Mouse (Mus musculus): ENCODE measurements around the gene Zscan10.

DNA sequence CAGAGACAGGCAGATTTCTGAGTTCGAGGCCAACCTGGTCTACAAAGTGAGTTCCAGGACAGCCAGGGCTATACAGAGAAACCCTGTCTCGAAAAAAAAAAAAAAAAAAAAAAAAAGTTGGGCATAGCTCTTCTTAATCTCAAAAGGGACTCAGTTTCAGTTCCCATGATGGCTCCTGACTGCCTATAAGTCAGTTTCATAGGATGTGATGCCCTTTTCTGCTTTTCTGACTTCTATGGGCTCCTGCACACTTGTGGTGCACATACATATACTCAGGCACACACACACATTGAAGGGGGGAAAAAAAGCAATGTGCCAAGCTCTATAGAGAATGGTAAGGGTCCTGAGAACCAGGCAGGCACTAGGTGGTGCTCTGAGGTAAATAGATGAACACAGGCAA lies 52.7 kb downstream of the Zscan10 start:
- no peak for TF ChIP-seq CTCF (IDR thresholded peaks at IDR 0.05; ENCODE audit: extremely low read depth, insufficient read depth, insufficient read length, insufficient replicate concordance)
- TF ChIP-seq POLR2A (IDR thresholded peaks at IDR 0.05; ENCODE audit: low read depth, low read length): no peak
